Mouse (Mus musculus) lung, adult 2 months (tissue): ENCODE measurements around the gene Cldn2. TPM values are rescaled to one million over a fixed set of nuclear protein-coding genes. Genes with fewer than 3 reads are reported as not detected.

Experiments used
- DNase-seq: peaks from one replicate; pipeline ENCODE4 v3.0.0; 2022
- H3K4me1 ChIP-seq: fragments of 200-500 bp; 2 replicates; pipeline ENCODE4 v1.6.1; 2011; ENCODE audit warnings: low read length; ENCODE audit not compliant: control insufficient read depth, insufficient read depth
- H3K4me3 ChIP-seq: fragments of 200-500 bp; replicated peaks from 2 replicates; pipeline ENCODE3; 2011; ENCODE audit warnings: low read depth, mild to moderate bottlenecking, control low read depth, low read length; ENCODE audit errors: extremely low read depth
- CTCF ChIP-seq: fragments of 200-500 bp; IDR thresholded peaks from 2 replicates; pipeline ENCODE4 v1.5.1; 2011; ENCODE audit warnings: mild to moderate bottlenecking, low read length, control low read depth; ENCODE audit not compliant: insufficient read depth
- POLR2A ChIP-seq: fragments of 200-500 bp; IDR thresholded peaks from 2 replicates; pipeline ENCODE4 v1.6.1; 2011; ENCODE audit warnings: low read depth, mild to moderate bottlenecking, control low read depth, low read length, borderline replicate concordance; ENCODE audit errors: extremely low read depth
- WGBS: fragments of 180-500 bp; shearing (Covaris S2); methylation state at CpG from one replicate; pipeline ENCODE4 v1.1.7; 2018; 5-methylcytosine and 5-hydroxymethylcytosine counted together
- polyA plus RNA-seq: library from polyadenylated mRNA; depleted of rRNA; stranded (reverse); fragments of >200 nt; gene quantifications from 2 replicates; pipeline ENCODE4 v1.2.3, GENCODE M21; 2012

The Cldn2 gene
- polyA plus RNA-seq, 1 experiment: 0.37 TPM

DNA sequence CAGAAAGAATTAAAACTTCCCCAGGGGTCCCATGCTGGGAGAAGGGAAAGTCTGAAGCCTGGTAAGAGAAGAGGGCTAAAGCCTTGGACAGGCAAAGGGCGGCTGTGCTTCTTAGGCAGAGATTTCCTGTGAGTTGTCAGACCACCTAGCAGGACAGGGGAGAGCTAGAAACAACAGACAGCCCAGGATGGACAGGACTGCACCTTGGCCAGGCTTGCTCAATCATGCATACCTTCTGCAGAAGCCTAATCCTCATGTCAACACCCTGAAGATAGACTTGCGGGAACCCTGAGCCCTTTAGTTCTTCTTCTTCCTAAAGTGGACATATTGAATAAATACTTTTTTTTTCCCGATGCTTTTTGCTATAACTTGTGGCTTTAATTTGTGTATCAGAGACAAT lies 675 bp upstream of the Cldn2 start:
- TF ChIP-seq POLR2A: no peak
- DNase-seq: no peak
- 73% methylated on average over 3 of the region's 3 CpGs for WGBS
- no peak overlapping the region for H3K4me3 ChIP-seq
- H3K4me1 ChIP-seq: no peaks in the 10 kb centered on the region; the same call in 1 of the 2 replicates

DNA sequence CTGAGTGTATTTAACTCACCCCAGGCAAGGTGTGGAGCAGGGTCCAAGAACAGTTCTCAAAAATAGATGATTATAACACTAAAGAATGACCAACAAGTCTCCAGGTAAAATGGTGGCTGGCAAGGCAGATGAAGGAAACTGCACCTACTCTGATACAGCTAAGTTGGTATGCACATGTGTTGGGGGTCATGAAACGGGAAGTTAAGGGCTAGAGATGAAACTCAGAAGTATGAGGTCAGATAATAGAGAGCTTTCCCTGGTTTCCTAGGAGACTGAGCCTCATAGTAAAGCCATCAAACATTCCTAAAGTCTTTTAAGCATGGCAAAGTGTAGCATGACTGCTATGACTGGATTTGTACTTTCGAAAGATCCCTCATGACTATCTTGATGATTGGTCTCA lies 2.4 kb downstream of the Cldn2 start:
- WGBS: 67% methylated on average over 2 of the region's 2 CpGs
- TF ChIP-seq CTCF: no peak
- TF ChIP-seq POLR2A: no peak
- DNase-seq: no peak
- no peak overlapping the region for H3K4me3 ChIP-seq
- H3K4me1 ChIP-seq: no peaks in the 10 kb centered on the region; the same call in 1 of the 2 replicates

DNA sequence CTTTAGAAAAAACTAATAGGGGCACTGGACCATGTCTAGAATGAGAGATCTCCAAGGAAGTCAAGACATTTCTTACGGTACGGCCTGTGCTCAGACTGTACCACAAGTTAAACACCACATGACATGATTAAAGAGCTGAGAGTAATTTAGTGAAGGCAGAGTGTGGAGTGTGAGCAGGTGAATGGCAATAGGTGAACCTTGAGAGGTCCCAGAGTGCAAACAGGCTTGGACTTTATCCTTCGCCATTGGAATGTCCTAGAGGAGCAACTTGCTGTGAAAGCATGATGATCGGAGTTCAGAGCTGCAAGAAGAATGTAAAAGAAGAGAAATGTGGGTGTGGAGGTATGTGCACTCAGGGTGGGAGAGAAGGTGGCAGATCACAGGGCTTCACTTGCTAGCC lies 5.3 kb downstream of the Cldn2 start:
- WGBS: 81% methylated on average over 4 of the region's 4 CpGs
- Histone ChIP-seq H3K4me1 (no peaks in the 10 kb centered on the region), H3K4me3 (no peak overlapping the region)
- TF ChIP-seq CTCF (no peak), POLR2A (no peak)
- DNase-seq: no peak

DNA sequence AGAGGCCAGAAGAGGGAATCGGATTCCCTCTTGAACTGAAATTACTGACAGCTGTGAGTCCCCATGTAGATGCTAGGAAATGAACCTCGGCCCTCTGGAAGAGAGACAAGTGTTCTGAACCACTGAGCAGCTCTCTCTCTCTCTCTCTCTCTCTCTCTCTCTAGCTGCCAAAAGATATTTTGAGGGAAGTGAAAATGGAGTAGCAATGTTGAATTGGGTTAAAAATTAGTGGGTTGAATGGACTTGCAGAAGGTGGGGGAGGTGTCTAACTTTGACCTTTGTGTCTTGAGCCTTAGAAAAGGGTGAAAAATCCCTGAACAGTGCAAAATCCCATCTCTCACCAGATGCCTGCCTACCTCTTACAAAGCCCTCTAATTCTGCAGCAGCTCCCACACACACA lies 6.8 kb downstream of the Cldn2 start:
- TF ChIP-seq CTCF: no peak
- TF ChIP-seq POLR2A: no peak
- Histone ChIP-seq H3K4me3 (no peak overlapping the region), H3K4me1 (no peaks in the 10 kb centered on the region)
- WGBS: 53% methylated on average over 2 of the region's 2 CpGs
- DNase-seq: no peak

DNA sequence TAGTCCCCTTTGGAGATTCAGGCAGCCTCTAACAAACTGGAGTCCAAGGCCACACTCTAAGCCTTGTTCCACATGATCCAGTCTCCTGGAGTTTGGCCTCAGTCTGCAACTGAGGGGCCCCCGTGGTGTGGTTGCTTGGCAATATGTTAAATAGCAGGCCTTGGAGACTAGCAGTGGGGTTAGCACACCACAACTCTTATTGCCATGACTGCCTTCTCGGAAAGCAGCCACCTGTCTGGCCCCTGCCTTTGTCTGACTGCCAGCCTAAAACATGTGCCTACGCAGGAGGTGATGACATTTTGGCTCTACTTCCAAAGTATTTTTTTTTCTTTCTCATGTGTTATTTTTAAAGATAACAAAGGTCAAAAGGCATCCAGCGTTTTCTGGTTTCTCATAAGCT lies 7.5 kb downstream of the Cldn2 start:
- DNase-seq: no peak
- H3K4me1 ChIP-seq: no peaks in the 10 kb centered on the region
- TF ChIP-seq CTCF: no peak
- WGBS: 51% methylated on average over 4 of the region's 4 CpGs
- no peak overlapping the region for H3K4me3 ChIP-seq

DNA sequence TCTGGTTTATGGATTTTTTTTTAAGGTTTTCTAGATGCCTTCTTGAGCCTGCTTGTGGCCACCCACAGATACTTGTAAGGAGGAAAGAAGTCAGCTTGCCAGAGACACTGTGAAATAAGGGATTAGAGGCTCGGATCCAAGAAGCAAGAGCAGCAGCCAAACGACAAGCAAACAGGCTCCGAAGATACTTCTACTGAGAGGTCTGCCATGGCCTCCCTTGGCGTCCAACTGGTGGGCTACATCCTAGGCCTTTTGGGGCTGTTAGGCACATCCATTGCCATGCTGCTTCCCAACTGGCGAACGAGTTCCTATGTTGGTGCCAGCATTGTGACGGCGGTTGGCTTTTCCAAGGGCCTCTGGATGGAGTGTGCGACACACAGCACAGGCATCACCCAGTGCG lies 7.9 kb downstream of the Cldn2 start:
- H3K4me3 ChIP-seq: no peak overlapping the region
- peaks cover 2% of the 10 kb centered on the region; the same call in 1 of the 2 replicates for H3K4me1 ChIP-seq
- 81% methylated on average over 10 of the region's 10 CpGs for WGBS
- no peak for DNase-seq
- TF ChIP-seq CTCF: no peak
- TF ChIP-seq POLR2A: no peak

DNA sequence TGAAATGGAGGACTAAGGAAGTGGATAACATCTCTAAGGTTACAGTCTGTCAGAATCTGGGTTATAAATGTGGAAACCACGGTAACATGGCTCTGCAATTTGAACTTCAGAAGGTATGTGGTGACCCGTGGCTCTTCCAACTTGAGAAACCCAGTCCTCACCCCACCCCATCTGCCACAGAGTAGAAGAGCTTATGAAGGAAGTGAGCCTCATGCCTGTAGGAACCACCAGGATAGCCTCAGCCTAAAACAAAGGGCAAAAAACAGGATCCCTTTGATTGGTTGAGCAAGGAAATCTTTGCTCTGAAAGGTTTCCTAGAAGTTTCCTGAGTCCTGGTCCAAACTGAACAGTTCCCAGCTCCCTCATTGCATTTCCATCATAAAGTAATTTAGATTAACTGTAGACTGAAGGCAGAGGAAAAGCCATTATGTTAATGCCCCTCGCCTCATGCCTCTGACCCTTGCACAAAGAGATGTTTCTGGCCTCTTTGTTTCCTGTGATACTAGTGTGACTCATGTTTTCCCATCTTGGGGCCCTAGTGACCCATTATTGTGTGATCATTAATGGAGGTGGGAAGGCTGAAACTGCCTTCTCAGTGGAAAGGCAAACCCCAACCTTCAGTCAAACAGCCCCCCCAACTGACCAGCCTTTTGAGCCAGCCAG lies 12.1 kb downstream of the Cldn2 start:
- no peak for DNase-seq
- 73% methylated on average over 3 of the region's 3 CpGs for WGBS
- peaks cover 4% of the 10 kb centered on the region; the same call in 1 of the 2 replicates for H3K4me1 ChIP-seq
- H3K4me3 ChIP-seq: no peak overlapping the region
- no peak for TF ChIP-seq CTCF
- TF ChIP-seq POLR2A: no peak

DNA sequence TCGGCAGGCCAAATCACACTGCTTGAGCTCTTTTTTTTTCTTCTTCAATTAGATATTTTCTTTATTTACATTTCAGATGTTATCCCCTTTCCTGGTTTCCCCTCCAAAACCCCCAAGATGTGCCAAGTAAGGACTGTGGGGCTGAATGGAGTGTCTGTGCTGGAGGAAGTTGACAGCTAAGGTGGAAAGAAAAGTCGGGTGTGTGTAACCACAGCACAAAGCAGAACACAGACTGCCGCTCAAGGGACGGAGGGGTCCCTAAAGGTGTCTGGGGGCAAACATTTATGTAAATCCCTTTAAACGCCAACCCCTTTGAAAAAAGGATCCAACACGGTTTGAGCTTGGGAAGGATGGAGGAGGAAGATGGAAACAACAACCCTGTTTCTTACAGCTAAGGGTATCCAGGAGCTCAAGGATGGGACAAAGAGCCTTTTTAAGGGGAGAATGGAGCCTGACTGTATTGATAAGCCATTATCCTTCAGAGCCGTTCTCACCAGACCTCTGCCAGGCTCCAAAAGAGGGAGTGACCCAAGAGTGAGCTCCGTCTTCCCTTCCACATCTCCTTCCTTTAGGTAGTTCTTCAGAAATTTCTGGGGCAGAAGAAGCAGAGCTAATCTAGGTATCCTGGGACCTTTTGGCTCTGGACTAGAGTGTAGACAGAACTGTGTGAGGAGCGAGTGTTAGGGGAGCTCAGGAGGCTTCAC lies 12.8 kb downstream of the Cldn2 start:
- TF ChIP-seq CTCF: no peak
- TF ChIP-seq POLR2A: no peak
- Histone ChIP-seq H3K4me3 (no peak overlapping the region), H3K4me1 (peaks cover 4% of the 10 kb centered on the region; the same call in 1 of the 2 replicates)
- 76% methylated on average over 9 of the region's 9 CpGs for WGBS
- no peak for DNase-seq

DNA sequence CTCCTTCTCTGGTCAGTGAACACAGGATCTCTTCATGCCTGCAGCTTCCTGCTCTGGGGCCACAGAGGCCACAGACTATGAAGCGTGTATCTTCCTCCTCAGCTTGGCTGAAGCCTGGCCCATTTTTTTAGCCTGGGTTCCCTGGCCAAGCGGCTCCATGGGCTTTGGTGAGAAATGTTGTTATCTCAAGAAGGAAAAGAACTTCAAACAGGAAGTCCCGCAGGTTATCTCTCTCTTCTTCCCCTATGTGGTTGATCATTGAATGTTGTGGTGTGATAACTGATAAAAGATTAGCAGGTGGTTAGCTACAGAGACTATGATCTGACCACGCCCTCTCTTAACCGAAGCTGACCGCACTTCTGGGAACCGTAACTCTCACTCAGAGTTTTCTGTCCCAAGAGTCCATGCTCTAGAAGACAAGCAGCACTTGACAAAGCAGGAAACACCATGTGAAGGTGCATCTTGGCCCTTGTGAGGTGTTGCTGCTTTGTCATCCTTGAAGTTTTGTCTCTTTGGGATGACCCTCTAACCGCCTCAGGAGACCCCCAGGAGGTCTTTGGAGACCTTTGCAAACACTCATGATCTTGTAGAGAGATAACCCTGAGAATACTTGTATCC lies 13.5 kb downstream of the Cldn2 start:
- no peak for DNase-seq
- 59% methylated on average over 8 of the region's 8 CpGs for WGBS
- no peak overlapping the region for H3K4me3 ChIP-seq
- peaks cover 4% of the 10 kb centered on the region; the same call in 1 of the 2 replicates for H3K4me1 ChIP-seq
- TF ChIP-seq POLR2A: no peak

DNA sequence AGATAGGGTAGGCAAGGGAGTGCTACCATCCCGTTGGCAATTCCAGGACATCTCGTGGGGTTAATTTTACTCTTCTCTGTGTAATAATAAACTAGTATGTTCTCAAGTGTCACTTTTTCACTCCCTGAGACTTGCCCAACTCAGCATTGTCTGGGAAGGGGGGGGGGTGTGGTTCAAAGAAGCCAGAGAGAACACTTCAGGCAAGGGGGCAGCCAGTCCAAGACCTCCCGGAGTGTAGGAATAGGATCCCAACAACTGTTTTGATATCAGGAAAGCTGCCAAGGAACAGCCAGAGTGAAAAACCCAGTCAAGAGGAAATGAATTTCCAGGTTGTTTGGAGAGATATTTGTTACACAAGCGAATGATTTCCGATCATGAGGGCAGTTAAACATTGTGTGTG lies 14.6 kb downstream of the Cldn2 start:
- no peak for DNase-seq
- H3K4me1 ChIP-seq: peaks cover 4% of the 10 kb centered on the region; the same call in 1 of the 2 replicates
- TF ChIP-seq POLR2A (no peak), CTCF (no peak)
- 55% methylated on average over 5 of the region's 5 CpGs for WGBS
- no peak overlapping the region for H3K4me3 ChIP-seq
